Mouse (Mus musculus): Measurements from ENCODE around the gene Zfp207.
"Not testable (repeated sequence)": the region's sequence is repeated elsewhere in the genome, so short reads cannot be mapped to it uniquely, and the experiment has no call there.

Gene Zfp207

GRCm38 (mm10) chr11:80417085-80417484, 34.0 kb downstream of the Zfp207 start:
- DNase-seq (ENCODE audit: low spot score), result no peak

GRCm38 (mm10) chr11:80419743-80420142, 36.7 kb downstream of the Zfp207 start:
- no peak for DNase-seq (ENCODE audit: low spot score)

GRCm38 (mm10) chr11:80420202-80420984, 37.3 kb downstream of the Zfp207 start:
- DNase-seq (ENCODE audit: low spot score), result no peak

- no peak for DNase-seq (ENCODE audit: low spot score)
These were observed 38.5 kb downstream of the Zfp207 start for GRCm38 (mm10) chr11:80421421-80422047.

- no peak for DNase-seq (ENCODE audit: low spot score)
These were observed 41.6 kb downstream of the Zfp207 start for GRCm38 (mm10) chr11:80424691-80425090.

- no peak for DNase-seq (ENCODE audit: low spot score)
These were observed 42.2 kb downstream of the Zfp207 start for GRCm38 (mm10) chr11:80425247-80425778.

- not testable (repeated sequence) for DNase-seq (ENCODE audit: low spot score)
These were observed 43.1 kb downstream of the Zfp207 start for GRCm38 (mm10) chr11:80426029-80426813.

- peak; percentile 90 for DNase-seq (ENCODE audit: low spot score)
These were observed 45.4 kb downstream of the Zfp207 start, which contains the start of gene Psmd11 for GRCm38 (mm10) chr11:80428381-80429008. Psmd11 (plus strand) TSS chr11:80428615.

- DNase-seq (ENCODE audit: low spot score), result no peak
These were observed 46.0 kb downstream of the Zfp207 start for GRCm38 (mm10) chr11:80429009-80429475.

- no peak for DNase-seq (ENCODE audit: low spot score)
These were observed 46.6 kb downstream of the Zfp207 start for GRCm38 (mm10) chr11:80429500-80430166.

GRCm38 (mm10) chr11:80430366-80430910, 47.4 kb downstream of the Zfp207 start:
- no peak for DNase-seq (ENCODE audit: low spot score)

GRCm38 (mm10) chr11:80446916-80447315, 63.8 kb downstream of the Zfp207 start:
- no peak for DNase-seq (ENCODE audit: low spot score)

- DNase-seq (ENCODE audit: low spot score), result no peak
These were observed 66.8 kb downstream of the Zfp207 start for GRCm38 (mm10) chr11:80449859-80450258.

- no peak for DNase-seq (ENCODE audit: low spot score)
These were observed 69.2 kb downstream of the Zfp207 start for GRCm38 (mm10) chr11:80452242-80452641.

GRCm38 (mm10) chr11:80453198-80453597, 70.1 kb downstream of the Zfp207 start:
- no peak for DNase-seq (ENCODE audit: low spot score)

Data from layer of hippocampus, adult 9-10 months (tissue).